Mouse (Mus musculus): ENCODE measurements around the gene Phactr3.

- TF ChIP-seq CTCF (IDR thresholded peaks at IDR 0.05; ENCODE audit: control insufficient read depth, insufficient read depth, low read length) (no peak), POLR2A (IDR thresholded peaks at IDR 0.05; ENCODE audit: borderline replicate concordance, control insufficient read depth, low read depth, low read length) (no peak)
These were observed 35.8 kb downstream of the Phactr3 start for GRCm38 (mm10) chr2:178154576-178154975.
